Mouse (Mus musculus) neural tube, embryonic 13.5 days (tissue): ENCODE results near the gene Ttbk1. TPM values are rescaled to one million over a fixed set of nuclear protein-coding genes. Genes with fewer than 3 reads are reported as not detected.
"Not testable (repeated sequence)": the region's sequence is repeated elsewhere in the genome, so short reads cannot be mapped to it uniquely, and the experiment has no call there.

Source experiments
- ATAC-seq: fragments of 200-750 bp; cut with Nextera tagmentation; 2 replicates; pipeline ENCODE4 v1.8.0; 2017; ENCODE audit warnings: low read depth, mild to moderate bottlenecking, moderate TSS enrichment, moderate library complexity
- H3K27ac ChIP-seq: fragments of 300-500 bp; sonication (generic); replicated peaks from 2 replicates; pipeline ENCODE4 v1.5.1; 2015; ENCODE audit warnings: moderate library complexity, mild to moderate bottlenecking, inconsistent platforms
- H3K27me3 ChIP-seq: fragments of 300-500 bp; sonication (generic); 2 replicates; pipeline ENCODE4 v1.6.1; 2015; ENCODE audit warnings: mild to moderate bottlenecking, inconsistent platforms
- H3K36me3 ChIP-seq: fragments of 300-500 bp; sonication (generic); 2 replicates; pipeline ENCODE4 v1.6.1; 2015; ENCODE audit warnings: mild to moderate bottlenecking, inconsistent platforms
- H3K4me1 ChIP-seq: fragments of 300-500 bp; sonication (generic); replicated peaks from 2 replicates; pipeline ENCODE4 v1.6.1; 2015; ENCODE audit warnings: inconsistent platforms
- H3K4me2 ChIP-seq: fragments of 300-500 bp; sonication (generic); 2 replicates; pipeline ENCODE4 v1.6.1; 2015; ENCODE audit warnings: inconsistent platforms, mild to moderate bottlenecking, moderate library complexity
- H3K4me3 ChIP-seq: fragments of 300-500 bp; sonication (generic); 2 replicates; pipeline ENCODE4 v1.5.1; 2015; ENCODE audit warnings: mild to moderate bottlenecking, inconsistent platforms
- H3K9ac ChIP-seq: fragments of 300-500 bp; sonication (generic); 2 replicates; pipeline ENCODE4 v1.6.1; 2015; ENCODE audit warnings: moderate library complexity, mild to moderate bottlenecking, inconsistent platforms
- H3K9me3 ChIP-seq: fragments of 300-500 bp; sonication (generic); 2 replicates; pipeline ENCODE4 v1.6.1; 2016; ENCODE audit warnings: inconsistent platforms
- WGBS: fragments of 180-500 bp; shearing (Covaris S2); methylation state at CpG from one replicate; pipeline ENCODE4 v1.1.7; 2015; 5-methylcytosine and 5-hydroxymethylcytosine counted together
- polyA plus RNA-seq: library from polyadenylated mRNA; unstranded; fragments of >200 nt; fragmentation: Nextera tagmentation; extraction: Ambion mirVana; gene quantifications from 2 replicates; pipeline ENCODE4 v1.2.1, GENCODE M21; 2015

Ttbk1 gene
- polyA plus RNA-seq, 1 experiment from 2014 or later, result 6.9 TPM

GRCm38 (mm10) chr17:46503847-46504638, 16.6 kb upstream of the Ttbk1 start:
- H3K9me3 ChIP-seq, result no peaks in the 10 kb centered on the region
- no peaks in the 10 kb centered on the region for H3K27me3 ChIP-seq
- WGBS, result 87% methylated on average over 14 of the region's 14 CpGs
- no peak overlapping the region for H3K4me2 ChIP-seq
- no peak for ATAC-seq
- peaks cover 68% of the 10 kb centered on the region for H3K36me3 ChIP-seq
- H3K27ac ChIP-seq, result no peak overlapping the region
- H3K4me3 ChIP-seq, result no peak overlapping the region
- H3K9ac ChIP-seq, result no peak overlapping the region
- H3K4me1 ChIP-seq, result no peaks in the 10 kb centered on the region; the same call in 1 of the 2 replicates

- Histone ChIP-seq H3K4me3 (no peak overlapping the region), H3K4me1 (no peaks in the 10 kb centered on the region), H3K27me3 (no peaks in the 10 kb centered on the region), H3K4me2 (no peak overlapping the region), H3K36me3 (peaks cover 61% of the 10 kb centered on the region), H3K27ac (no peak overlapping the region), H3K9me3 (no peaks in the 10 kb centered on the region), H3K9ac (no peak overlapping the region)
- 92% methylated on average over 2 of the region's 2 CpGs for WGBS
- ATAC-seq, result no peak
These were observed 15.3 kb upstream of the Ttbk1 start for GRCm38 (mm10) chr17:46502775-46503174.

- Histone ChIP-seq H3K4me1 (peaks cover 11% of the 10 kb centered on the region), H3K4me2 (no peak overlapping the region), H3K9me3 (no peaks in the 10 kb centered on the region), H3K27ac (no peak overlapping the region), H3K4me3 (no peak overlapping the region), H3K36me3 (peaks cover 37% of the 10 kb centered on the region), H3K27me3 (peaks cover 22% of the 10 kb centered on the region), H3K9ac (no peak overlapping the region)
- WGBS, result 81% methylated on average over 8 of the region's 8 CpGs
- ATAC-seq, result no peak
These were observed 10.5 kb upstream of the Ttbk1 start for GRCm38 (mm10) chr17:46497956-46498355.

- under 1% methylated on average over 44 of the region's 44 CpGs for WGBS
- ATAC-seq, result peak; percentile 97
- no peak within 1 kb of the TSS for H3K27ac ChIP-seq
These were observed 9.4 kb upstream of the Ttbk1 start, which contains the start of gene Dnph1 for GRCm38 (mm10) chr17:46496623-46497434. Gene Dnph1 (plus strand): TSS chr17:46496711.

GRCm38 (mm10) chr17:46496081-46496480, 8.6 kb upstream of the Ttbk1 start:
- not testable (repeated sequence) for H3K4me3 ChIP-seq, H3K9me3 ChIP-seq, H3K27ac ChIP-seq, H3K9ac ChIP-seq, ATAC-seq
- Histone ChIP-seq H3K4me2 (peak overlapping the region; percentile 82; the same call in 1 of the 2 replicates), H3K27me3 (peaks cover 28% of the 10 kb centered on the region), H3K4me1 (peaks cover 11% of the 10 kb centered on the region), H3K36me3 (peaks cover 22% of the 10 kb centered on the region; the same call in 1 of the 2 replicates)

More at GRCm38 (mm10) chr17:46496623-46497434, 9.4 kb upstream of the Ttbk1 start, which contains the start of gene Dnph1:
- Histone ChIP-seq H3K4me2 (peak within 1 kb of the TSS; percentile 82), H3K27me3 (peaks cover 28% of the 10 kb centered on the region), H3K9ac (peak within 1 kb of the TSS; percentile 76), H3K4me3 (peak within 1 kb of the TSS; percentile 58), H3K36me3 (peaks cover 27% of the 10 kb centered on the region), H3K4me1 (peaks cover 11% of the 10 kb centered on the region), H3K9me3 (no peaks in the 10 kb centered on the region)

- H3K4me3 ChIP-seq, result no peak overlapping the region
These were observed 8.0 kb upstream of the Ttbk1 start for GRCm38 (mm10) chr17:46495486-46495885.

GRCm38 (mm10) chr17:46486995-46487394, 480 bp downstream of the Ttbk1 start:
- peak; percentile 51 for ATAC-seq
- peaks cover 2% of the 10 kb centered on the region for H3K36me3 ChIP-seq
- H3K9ac ChIP-seq, result peak overlapping the region; percentile 97
- peaks cover 32% of the 10 kb centered on the region for H3K27me3 ChIP-seq
- H3K4me1 ChIP-seq, result peaks cover 48% of the 10 kb centered on the region
- peak overlapping the region; percentile 75 for H3K4me2 ChIP-seq
- 2% methylated on average over 22 of the region's 22 CpGs for WGBS
- peak overlapping the region; percentile 79 for H3K27ac ChIP-seq
- H3K9me3 ChIP-seq, result no peaks in the 10 kb centered on the region
- peak overlapping the region; percentile 78 for H3K4me3 ChIP-seq

More at GRCm38 (mm10) chr17:46495486-46495885, 8.0 kb upstream of the Ttbk1 start:
- peaks cover 28% of the 10 kb centered on the region for H3K27me3 ChIP-seq
- ATAC-seq, result no peak
- no peaks in the 10 kb centered on the region for H3K9me3 ChIP-seq
- no peak overlapping the region for H3K4me2 ChIP-seq
- H3K9ac ChIP-seq, result no peak overlapping the region
- H3K4me1 ChIP-seq, result peaks cover 11% of the 10 kb centered on the region
- no peak overlapping the region for H3K27ac ChIP-seq
- 82% methylated on average over 5 of the region's 5 CpGs for WGBS
- peaks cover 19% of the 10 kb centered on the region; the same call in 1 of the 2 replicates for H3K36me3 ChIP-seq

GRCm38 (mm10) chr17:46484461-46484875, 3.0 kb downstream of the Ttbk1 start:
- peak overlapping the region; percentile 73 for H3K9ac ChIP-seq
- no peaks in the 10 kb centered on the region for H3K9me3 ChIP-seq
- peak overlapping the region; percentile 77 for H3K4me2 ChIP-seq
- peaks cover 26% of the 10 kb centered on the region for H3K36me3 ChIP-seq
- peaks cover 48% of the 10 kb centered on the region for H3K4me1 ChIP-seq
- 8% methylated on average over 6 of the region's 6 CpGs for WGBS
- 0 out of 2 replicates have a peak, but pooled peaks have one; percentile 3 for ATAC-seq
- peaks cover 26% of the 10 kb centered on the region for H3K27me3 ChIP-seq
- peak overlapping the region; percentile 40 for H3K4me3 ChIP-seq
- H3K27ac ChIP-seq, result no peak overlapping the region; the same call in 1 of the 2 replicates

- Histone ChIP-seq H3K9me3 (no peaks in the 10 kb centered on the region), H3K4me2 (peak overlapping the region; percentile 77), H3K27ac (peak overlapping the region; percentile 65), H3K4me3 (peak overlapping the region; percentile 40), H3K27me3 (peaks cover 24% of the 10 kb centered on the region), H3K9ac (peak overlapping the region; percentile 73), H3K4me1 (peaks cover 48% of the 10 kb centered on the region), H3K36me3 (peaks cover 31% of the 10 kb centered on the region)
- 0 out of 2 replicates have a peak, but pooled peaks have one; percentile 2 for ATAC-seq
- WGBS, result 1% methylated on average over 13 of the region's 13 CpGs
These were observed 3.4 kb downstream of the Ttbk1 start for GRCm38 (mm10) chr17:46484021-46484431.

- Histone ChIP-seq H3K4me2 (peak overlapping the region; percentile 77), H3K27me3 (peaks cover 19% of the 10 kb centered on the region), H3K4me3 (peak overlapping the region; percentile 40), H3K36me3 (peaks cover 35% of the 10 kb centered on the region), H3K9ac (peak overlapping the region; percentile 73), H3K9me3 (no peaks in the 10 kb centered on the region), H3K27ac (peak overlapping the region; percentile 65), H3K4me1 (peaks cover 48% of the 10 kb centered on the region)
- 2% methylated on average over 16 of the region's 16 CpGs for WGBS
- peak; percentile 28; the same call in 1 of the 2 replicates for ATAC-seq
These were observed 3.9 kb downstream of the Ttbk1 start for GRCm38 (mm10) chr17:46483561-46484001.

GRCm38 (mm10) chr17:46477286-46477685, 10.2 kb downstream of the Ttbk1 start:
- Histone ChIP-seq H3K9me3 (no peaks in the 10 kb centered on the region), H3K4me2 (no peak overlapping the region), H3K27ac (no peak overlapping the region), H3K27me3 (no peaks in the 10 kb centered on the region), H3K4me1 (no peaks in the 10 kb centered on the region), H3K36me3 (peaks cover 94% of the 10 kb centered on the region), H3K4me3 (no peak overlapping the region), H3K9ac (no peak overlapping the region)
- no peak for ATAC-seq
- WGBS, result 81% methylated on average over 15 of the region's 15 CpGs
